In the genomic region with DNA sequence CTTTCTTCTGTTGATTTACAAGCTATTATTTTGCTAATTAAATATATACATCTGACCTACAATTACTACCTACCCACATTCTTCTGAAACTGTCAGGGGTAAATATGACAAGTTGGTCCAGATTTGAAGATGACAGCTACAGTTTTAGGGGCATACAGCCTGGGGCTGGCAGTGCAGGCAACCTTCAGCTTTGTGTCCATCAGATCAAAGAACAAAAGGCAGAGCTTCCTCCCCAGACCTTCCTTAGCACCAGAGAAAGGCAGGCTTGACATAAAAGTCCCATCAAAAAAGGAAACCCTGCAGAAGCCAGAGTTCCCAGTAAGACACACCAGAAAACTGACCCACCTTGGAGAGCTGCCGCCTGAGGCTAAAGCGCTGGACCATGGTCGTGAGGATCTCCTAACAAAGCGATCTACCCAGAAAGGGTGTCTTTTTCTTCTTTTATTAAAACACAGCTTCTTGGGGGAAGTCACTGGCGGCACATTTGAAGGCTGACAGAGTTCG, we compare ENCODE assay signal across 7 mouse cellular contexts.
DNase-seq lines count a peak whose midpoint lies in the region; ATAC-seq and TF ChIP-seq lines count a peak whose summit lies in the region.

No protein-coding gene starts in this region.

- no peak for TF ChIP-seq POLR2A in small intestine, adult 2 months (IDR thresholded peaks at IDR 0.05; ENCODE audit: low read depth, low read length)

- peaks cover 3% of the 10 kb centered on the region for H3K27me3 ChIP-seq in megakaryocyte, embryonic 14.5 days (replicated peaks)
- H3K27me3 ChIP-seq in forebrain, embryonic 10.5 days (ENCODE audit: poor library complexity, severe bottlenecking), result no peaks in the 10 kb centered on the region
- H3K27me3 ChIP-seq in limb, embryonic 13.5 days, result no peaks in the 10 kb centered on the region
- no peaks in the 10 kb centered on the region for H3K27me3 ChIP-seq in small intestine, adult 2 months (ENCODE audit: control insufficient read depth, insufficient read depth, low read length)

- no peak for DNase-seq in forebrain, embryonic 10.5 days (ENCODE audit: extremely low spot score, low spot score)
- DNase-seq in spleen, adult 12 weeks (ENCODE audit: low spot score), result no peak

- peak overlapping the region; percentile 65 for H3K9ac ChIP-seq in limb, embryonic 13.5 days

- H3K9me3 ChIP-seq in megakaryocyte, embryonic 14.5 days, result no peaks in the 10 kb centered on the region
- no peaks in the 10 kb centered on the region for H3K9me3 ChIP-seq in forebrain, embryonic 10.5 days
- no peaks in the 10 kb centered on the region for H3K9me3 ChIP-seq in limb, embryonic 13.5 days

- ATAC-seq in megakaryocyte, adult 5-6 weeks (ENCODE audit: poor library complexity, severe bottlenecking), result no peak
- no peak for ATAC-seq in limb, embryonic 13.5 days (ENCODE audit: low FRiP score, low read depth)
- no peak for ATAC-seq in monocyte, adult 5-6 weeks (replicated peaks; ENCODE audit: insufficient number of reproducible peaks, low FRiP score, low TSS enrichment, poor library complexity, severe bottlenecking)

- peak overlapping the region; percentile 88 for H3K27ac ChIP-seq in forebrain, embryonic 10.5 days
- no peak overlapping the region for H3K27ac ChIP-seq in limb, embryonic 13.5 days
- H3K27ac ChIP-seq in small intestine, adult 2 months (ENCODE audit: insufficient read depth, low read depth, low read length), result no peak overlapping the region

- no peaks in the 10 kb centered on the region for H3K36me3 ChIP-seq in megakaryocyte, embryonic 14.5 days (replicated peaks; ENCODE audit: low read length)
- H3K36me3 ChIP-seq in forebrain, embryonic 10.5 days (replicated peaks), result no peaks in the 10 kb centered on the region
- no peaks in the 10 kb centered on the region for H3K36me3 ChIP-seq in limb, embryonic 13.5 days
- H3K36me3 ChIP-seq in small intestine, adult 2 months (ENCODE audit: control insufficient read depth, insufficient read depth, low read length), result no peaks in the 10 kb centered on the region

- no peak for TF ChIP-seq CTCF in small intestine, adult 2 months (IDR thresholded peaks at IDR 0.05; ENCODE audit: extremely low read depth, insufficient read length, insufficient replicate concordance, low read depth, low read length)

- peak overlapping the region; percentile 83 for H3K4me2 ChIP-seq in limb, embryonic 13.5 days (replicated peaks)

- H3K4me1 ChIP-seq in megakaryocyte, embryonic 14.5 days, result peaks cover 14% of the 10 kb centered on the region
- peaks cover 15% of the 10 kb centered on the region for H3K4me1 ChIP-seq in forebrain, embryonic 10.5 days
- peaks cover 13% of the 10 kb centered on the region for H3K4me1 ChIP-seq in limb, embryonic 13.5 days
- peaks cover 7% of the 10 kb centered on the region; the same call in 1 of the 2 replicates for H3K4me1 ChIP-seq in small intestine, adult 2 months (ENCODE audit: control insufficient read depth, insufficient read depth, insufficient read length, low read length)

- WGBS in forebrain, embryonic 10.5 days, result 2% methylated on average over 6 of the region's 6 CpGs
- WGBS in limb, embryonic 13.5 days, result 7% methylated on average over 6 of the region's 6 CpGs
- 56% methylated on average over 6 of the region's 6 CpGs for WGBS in small intestine, adult 2 months

- peak overlapping the region; percentile 91 for H3K4me3 ChIP-seq in megakaryocyte, embryonic 14.5 days (replicated peaks)
- H3K4me3 ChIP-seq in forebrain, embryonic 10.5 days, result peak overlapping the region; percentile 76
- peak overlapping the region; percentile 48 for H3K4me3 ChIP-seq in limb, embryonic 13.5 days
- peak overlapping the region; percentile 59 for H3K4me3 ChIP-seq in small intestine, adult 2 months (ENCODE audit: low read depth, low read length)
